Mouse (Mus musculus): ENCODE data around the gene Adam12. TPM values are rescaled to one million over a fixed set of nuclear protein-coding genes. Genes with fewer than 3 reads are reported as not detected.

The Adam12 gene
- polyA plus RNA-seq, 1 experiment from 2014 or later = 2.8 TPM

DNA sequence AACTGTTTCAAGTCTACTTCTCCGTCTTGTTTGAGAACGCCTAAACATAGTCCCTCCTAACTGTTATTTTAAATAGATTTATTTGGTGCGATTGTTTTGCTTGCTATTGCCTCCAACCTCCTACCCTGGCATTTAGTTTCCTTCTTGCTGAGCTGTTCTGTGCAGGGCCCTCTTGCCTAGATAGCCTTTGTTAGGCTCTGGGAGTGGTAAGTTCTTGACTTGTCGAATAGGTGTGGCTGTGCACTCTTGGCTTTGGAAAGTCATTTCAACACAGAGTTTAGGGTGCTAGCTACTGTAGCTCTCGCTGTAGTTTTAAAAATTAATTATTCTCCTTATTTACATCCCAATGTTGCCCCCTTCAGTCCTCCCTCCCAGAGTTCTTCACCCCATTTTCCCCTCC lies 222.8 kb downstream of the Adam12 start:
- no peaks in the 10 kb centered on the region for H3K9me3 ChIP-seq
- 88% methylated on average over 5 of the region's 5 CpGs for WGBS
- no peaks in the 10 kb centered on the region for H3K36me3 ChIP-seq (replicated peaks)
- no peak overlapping the region for H3K4me3 ChIP-seq
- H3K27me3 ChIP-seq (replicated peaks) = no peaks in the 10 kb centered on the region
- no peak for ATAC-seq (replicated peaks)
- H3K4me1 ChIP-seq = no peaks in the 10 kb centered on the region
- no peak overlapping the region for H3K9ac ChIP-seq
- H3K4me2 ChIP-seq = no peak overlapping the region
- H3K27ac ChIP-seq = no peak overlapping the region

DNA sequence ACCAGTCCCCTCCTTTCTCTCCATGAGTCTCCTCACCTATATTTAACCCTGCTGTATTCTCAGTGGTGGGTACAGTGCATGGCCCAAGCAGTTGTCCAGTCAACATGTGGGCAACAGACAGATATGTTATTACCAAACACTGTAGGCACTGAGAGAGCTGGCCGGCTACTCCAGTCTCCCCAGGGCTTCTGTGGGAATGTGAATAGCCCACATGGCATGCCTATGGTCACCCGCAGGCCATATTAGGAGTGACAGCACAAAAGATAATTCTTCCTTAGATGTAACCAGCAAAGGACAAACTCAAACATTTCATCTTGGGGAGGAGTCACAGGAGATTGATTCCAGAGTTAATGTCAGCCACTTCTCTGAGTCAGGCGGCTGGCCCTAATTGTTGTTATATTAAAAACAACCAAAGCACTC lies 224.0 kb downstream of the Adam12 start:
- no peaks in the 10 kb centered on the region for H3K36me3 ChIP-seq (replicated peaks)
- ATAC-seq (replicated peaks) = no peak
- H3K27ac ChIP-seq = no peak overlapping the region
- H3K9ac ChIP-seq = no peak overlapping the region
- no peak overlapping the region for H3K4me3 ChIP-seq
- no peak overlapping the region for H3K4me2 ChIP-seq
- 76% methylated on average over 3 of the region's 3 CpGs for WGBS
- no peaks in the 10 kb centered on the region for H3K27me3 ChIP-seq (replicated peaks)
- H3K9me3 ChIP-seq = no peaks in the 10 kb centered on the region
- no peaks in the 10 kb centered on the region for H3K4me1 ChIP-seq

DNA sequence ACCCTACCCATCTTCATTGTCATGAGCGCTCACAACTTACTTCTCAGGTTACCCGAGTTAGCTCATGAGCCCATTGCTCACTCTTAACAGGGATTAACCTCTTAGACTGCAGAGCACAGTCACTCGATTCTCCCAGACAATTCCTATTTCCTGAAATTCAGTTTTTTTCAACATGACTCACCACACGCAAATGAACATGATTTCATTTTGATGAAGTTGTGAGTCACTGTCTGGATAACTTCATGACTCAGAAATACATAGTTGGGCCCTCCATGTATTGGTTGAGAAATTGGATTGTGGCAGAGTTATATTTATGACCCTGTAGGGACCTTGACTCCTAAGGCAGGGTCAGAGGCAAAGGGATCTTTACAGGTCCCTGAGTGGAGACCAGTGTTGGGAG lies 230.4 kb downstream of the Adam12 start:
- H3K4me1 ChIP-seq = no peaks in the 10 kb centered on the region
- 93% methylated on average over 4 of the region's 4 CpGs for WGBS

DNA sequence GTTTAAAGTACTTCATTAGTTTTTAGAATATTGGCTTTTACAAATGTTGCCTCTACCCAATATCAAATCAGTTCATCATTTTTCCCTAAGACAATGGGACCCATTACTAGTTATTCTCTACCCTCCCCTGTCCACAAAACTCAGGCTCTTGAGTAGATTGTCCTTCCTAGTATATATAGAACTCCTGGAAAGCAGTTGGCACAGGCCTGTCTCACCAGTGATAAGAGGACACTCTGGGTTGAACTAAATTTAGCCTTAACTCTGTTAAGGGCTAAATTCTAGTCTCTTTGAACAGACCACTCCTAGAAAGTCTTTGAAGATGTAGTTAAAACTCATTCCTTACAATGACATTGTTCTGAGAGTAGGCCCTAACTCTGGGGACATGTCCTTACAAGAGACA lies 241.0 kb downstream of the Adam12 start:
- no peak overlapping the region for H3K4me3 ChIP-seq

More for the DNA sequence above, 230.4 kb downstream of the Adam12 start:
- Histone ChIP-seq H3K27me3 (replicated peaks) (no peaks in the 10 kb centered on the region), H3K4me3 (no peak overlapping the region), H3K27ac (no peak overlapping the region), H3K9ac (no peak overlapping the region), H3K4me2 (no peak overlapping the region), H3K9me3 (no peaks in the 10 kb centered on the region), H3K36me3 (replicated peaks) (no peaks in the 10 kb centered on the region)
- no peak for ATAC-seq (replicated peaks)

DNA sequence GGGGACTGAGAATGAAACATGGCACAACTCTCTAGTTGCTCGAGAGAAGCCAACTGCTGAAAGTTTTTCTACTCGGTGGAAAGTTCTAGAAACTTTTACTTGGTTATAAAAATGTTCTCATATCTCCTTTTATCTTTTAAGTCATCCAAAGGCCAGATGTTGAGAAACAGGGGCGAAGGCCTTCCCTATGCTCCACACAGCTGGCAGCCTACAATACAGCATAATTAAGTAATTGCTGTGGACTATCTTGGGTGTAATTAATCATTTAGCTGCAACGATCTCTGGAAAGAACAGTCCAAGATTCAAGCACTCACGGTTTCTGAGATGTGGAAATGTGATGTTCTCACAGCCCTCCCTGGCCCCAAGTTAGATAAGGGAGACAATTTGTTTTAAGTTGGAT lies 243.6 kb downstream of the Adam12 start:
- Histone ChIP-seq H3K9ac (no peak overlapping the region), H3K36me3 (replicated peaks) (no peaks in the 10 kb centered on the region), H3K9me3 (no peaks in the 10 kb centered on the region), H3K27ac (no peak overlapping the region), H3K4me1 (no peaks in the 10 kb centered on the region), H3K4me3 (no peak overlapping the region), H3K4me2 (no peak overlapping the region), H3K27me3 (replicated peaks) (no peaks in the 10 kb centered on the region)
- no peak for ATAC-seq (replicated peaks)
- WGBS = 91% methylated on average over 5 of the region's 5 CpGs

More for the DNA sequence above, 241.0 kb downstream of the Adam12 start:
- Histone ChIP-seq H3K4me1 (no peaks in the 10 kb centered on the region), H3K36me3 (replicated peaks) (no peaks in the 10 kb centered on the region), H3K9ac (no peak overlapping the region), H3K9me3 (no peaks in the 10 kb centered on the region), H3K27ac (no peak overlapping the region), H3K27me3 (replicated peaks) (no peaks in the 10 kb centered on the region), H3K4me2 (no peak overlapping the region)
- no peak for ATAC-seq (replicated peaks)

DNA sequence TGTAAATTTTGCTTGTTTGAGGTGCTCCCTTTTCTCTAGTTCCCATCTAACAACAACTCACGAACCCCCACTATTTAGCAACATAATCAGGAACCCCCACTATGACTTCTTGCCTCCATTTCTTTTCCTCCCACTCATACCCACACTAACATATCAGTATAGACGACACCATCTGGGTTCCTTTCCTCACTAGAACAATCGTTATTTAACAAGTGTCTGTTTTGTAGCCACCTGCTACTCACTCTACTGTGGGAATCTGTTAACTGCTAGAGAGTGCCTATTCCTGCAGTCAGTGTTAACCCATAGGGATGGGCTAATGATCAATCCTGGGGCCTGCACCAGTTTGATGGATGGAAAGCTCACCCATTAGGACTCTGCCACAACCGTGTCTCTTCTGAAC lies 245.7 kb downstream of the Adam12 start:
- Histone ChIP-seq H3K27me3 (replicated peaks) (no peaks in the 10 kb centered on the region), H3K4me2 (no peak overlapping the region), H3K4me1 (no peaks in the 10 kb centered on the region), H3K36me3 (replicated peaks) (no peaks in the 10 kb centered on the region), H3K9ac (no peak overlapping the region), H3K4me3 (no peak overlapping the region), H3K9me3 (no peaks in the 10 kb centered on the region), H3K27ac (no peak overlapping the region)
- 80% methylated on average over 4 of the region's 4 CpGs for WGBS
- ATAC-seq (replicated peaks) = no peak

GRCm38 (mm10) chr7:133985648-133986047 lies 246.3 kb downstream of the Adam12 start:
- Histone ChIP-seq H3K36me3 (replicated peaks) (no peaks in the 10 kb centered on the region), H3K4me1 (no peaks in the 10 kb centered on the region), H3K9me3 (no peaks in the 10 kb centered on the region), H3K9ac (no peak overlapping the region), H3K4me2 (no peak overlapping the region), H3K4me3 (no peak overlapping the region), H3K27me3 (replicated peaks) (no peaks in the 10 kb centered on the region), H3K27ac (no peak overlapping the region)
- ATAC-seq (replicated peaks) = no peak
- 77% methylated on average over 1 of the region's 1 CpGs for WGBS

GRCm38 (mm10) chr7:133976388-133977122 lies 255.4 kb downstream of the Adam12 start:
- no peak for ATAC-seq (replicated peaks)
- no peaks in the 10 kb centered on the region for H3K36me3 ChIP-seq (replicated peaks)
- no peak overlapping the region for H3K4me3 ChIP-seq
- no peak overlapping the region for H3K4me2 ChIP-seq
- H3K9ac ChIP-seq = no peak overlapping the region
- no peaks in the 10 kb centered on the region for H3K9me3 ChIP-seq
- 61% methylated on average over 8 of the region's 8 CpGs for WGBS
- no peak overlapping the region for H3K27ac ChIP-seq
- peaks cover 6% of the 10 kb centered on the region; the same call in 1 of the 2 replicates for H3K4me1 ChIP-seq
- H3K27me3 ChIP-seq (replicated peaks) = no peaks in the 10 kb centered on the region

DNA sequence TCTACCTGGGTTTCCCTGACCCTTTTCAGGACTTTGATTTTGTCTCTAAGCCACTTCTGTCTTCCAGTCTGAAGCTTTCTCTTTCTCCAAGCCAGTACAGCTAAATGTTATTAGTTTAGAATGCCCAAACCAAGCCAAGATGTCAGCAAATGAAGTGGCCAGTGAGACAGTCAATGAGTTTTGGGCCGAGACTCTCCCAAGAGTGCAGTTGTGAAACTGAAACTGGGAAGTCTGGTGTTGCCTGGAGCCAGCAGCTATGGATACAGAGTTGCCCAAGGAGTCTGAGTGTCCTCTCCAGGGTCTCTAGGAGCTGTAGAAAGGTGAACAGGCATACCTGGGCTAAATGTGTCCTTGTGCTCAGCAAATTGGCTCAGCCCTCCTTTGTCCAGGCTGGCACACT lies 260.9 kb downstream of the Adam12 start:
- Histone ChIP-seq H3K4me1 (peaks cover 7% of the 10 kb centered on the region), H3K27me3 (replicated peaks) (no peaks in the 10 kb centered on the region), H3K4me2 (no peak overlapping the region), H3K27ac (no peak overlapping the region), H3K9me3 (no peaks in the 10 kb centered on the region), H3K36me3 (replicated peaks) (no peaks in the 10 kb centered on the region), H3K9ac (no peak overlapping the region), H3K4me3 (no peak overlapping the region)
- WGBS = 93% methylated on average over 1 of the region's 1 CpGs
- no peak for ATAC-seq (replicated peaks)

GRCm38 (mm10) chr7:133970407-133970806 lies 261.5 kb downstream of the Adam12 start:
- no peak overlapping the region for H3K27ac ChIP-seq
- H3K36me3 ChIP-seq (replicated peaks) = no peaks in the 10 kb centered on the region
- no peak overlapping the region for H3K9ac ChIP-seq
- H3K27me3 ChIP-seq (replicated peaks) = no peaks in the 10 kb centered on the region
- ATAC-seq (replicated peaks) = no peak
- H3K4me2 ChIP-seq = no peak overlapping the region
- no peak overlapping the region for H3K4me3 ChIP-seq
- peaks cover 7% of the 10 kb centered on the region for H3K4me1 ChIP-seq
- no peaks in the 10 kb centered on the region for H3K9me3 ChIP-seq
- 71% methylated on average over 5 of the region's 5 CpGs for WGBS

- Histone ChIP-seq H3K9me3 (no peaks in the 10 kb centered on the region), H3K4me1 (peaks cover 7% of the 10 kb centered on the region), H3K27me3 (replicated peaks) (no peaks in the 10 kb centered on the region), H3K4me2 (peak overlapping the region; percentile 14; the same call in 1 of the 2 replicates), H3K4me3 (no peak overlapping the region), H3K9ac (no peak overlapping the region), H3K36me3 (replicated peaks) (no peaks in the 10 kb centered on the region), H3K27ac (peak overlapping the region; percentile 57)
- ATAC-seq (replicated peaks) = 0 out of 2 replicates have a peak, but pooled peaks have one; percentile 17
- WGBS = 17% methylated on average over 5 of the region's 5 CpGs
Measured at GRCm38 (mm10) chr7:133967906-133968305, 264.0 kb downstream of the Adam12 start.

DNA sequence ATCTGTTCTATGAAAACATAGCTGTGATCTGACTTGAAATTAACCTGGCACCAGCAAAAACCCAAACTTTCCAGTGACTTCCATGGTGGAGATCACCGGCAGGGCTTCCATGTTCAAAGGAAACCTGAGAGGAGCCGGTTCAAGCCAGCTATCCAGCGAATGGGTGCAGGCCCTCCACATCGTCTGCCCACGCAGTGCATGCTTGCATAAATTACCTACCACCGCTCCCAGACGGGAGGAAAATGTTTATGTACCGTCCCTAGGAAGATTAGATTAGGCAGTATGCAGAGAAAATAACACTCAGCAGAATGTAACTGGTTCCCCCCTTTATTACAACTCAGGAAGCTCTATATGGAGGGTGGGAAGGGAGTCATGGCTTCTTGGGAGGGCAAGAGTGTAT lies 268.4 kb downstream of the Adam12 start:
- no peaks in the 10 kb centered on the region for H3K36me3 ChIP-seq (replicated peaks)
- 70% methylated on average over 8 of the region's 8 CpGs for WGBS
- no peak overlapping the region for H3K27ac ChIP-seq
- no peak for ATAC-seq (replicated peaks)
- H3K4me2 ChIP-seq = no peak overlapping the region
- H3K4me3 ChIP-seq = no peak overlapping the region
- no peaks in the 10 kb centered on the region for H3K9me3 ChIP-seq
- no peaks in the 10 kb centered on the region for H3K27me3 ChIP-seq (replicated peaks)
- H3K9ac ChIP-seq = no peak overlapping the region
- peaks cover 7% of the 10 kb centered on the region for H3K4me1 ChIP-seq

DNA sequence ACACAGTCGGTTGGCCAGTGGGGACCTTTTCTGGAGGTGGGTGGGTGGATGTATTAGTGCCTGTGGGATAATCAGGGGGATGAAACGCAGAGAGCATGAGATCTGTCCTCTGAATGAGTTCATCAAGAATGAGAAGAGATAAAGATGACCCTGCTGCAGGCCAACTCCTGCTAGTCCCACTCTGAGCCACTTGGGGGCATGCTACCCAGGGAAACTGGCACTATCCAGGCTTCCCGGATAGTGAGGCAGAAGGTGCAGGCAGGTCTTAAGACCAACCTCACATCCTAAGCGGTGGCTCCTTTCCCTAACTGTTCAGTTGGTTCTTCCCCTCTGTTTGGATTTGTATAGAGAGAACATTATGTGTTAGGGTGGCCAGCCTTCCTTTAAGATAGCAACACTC lies 272.7 kb downstream of the Adam12 start:
- WGBS = 66% methylated on average over 4 of the region's 4 CpGs
- no peaks in the 10 kb centered on the region for H3K9me3 ChIP-seq
- ATAC-seq (replicated peaks) = no peak
- no peaks in the 10 kb centered on the region for H3K4me1 ChIP-seq
- H3K4me3 ChIP-seq = no peak overlapping the region
- no peak overlapping the region for H3K9ac ChIP-seq
- H3K36me3 ChIP-seq (replicated peaks) = no peaks in the 10 kb centered on the region
- H3K27ac ChIP-seq = no peak overlapping the region
- no peaks in the 10 kb centered on the region for H3K27me3 ChIP-seq (replicated peaks)
- no peak overlapping the region for H3K4me2 ChIP-seq

Data from midbrain, embryonic 15.5 days (tissue).